Mouse (Mus musculus) spleen, postnatal 14 days (tissue): ENCODE data around the gene Ctsl.

ENCODE experiments used
- DNase-seq, 2 experiments: peaks; one replicate each; pipeline ENCODE4 v3.0.0; 2021 to 2022; ENCODE audit warnings: low spot score in 2 of 2

The Ctsl gene

DNA sequence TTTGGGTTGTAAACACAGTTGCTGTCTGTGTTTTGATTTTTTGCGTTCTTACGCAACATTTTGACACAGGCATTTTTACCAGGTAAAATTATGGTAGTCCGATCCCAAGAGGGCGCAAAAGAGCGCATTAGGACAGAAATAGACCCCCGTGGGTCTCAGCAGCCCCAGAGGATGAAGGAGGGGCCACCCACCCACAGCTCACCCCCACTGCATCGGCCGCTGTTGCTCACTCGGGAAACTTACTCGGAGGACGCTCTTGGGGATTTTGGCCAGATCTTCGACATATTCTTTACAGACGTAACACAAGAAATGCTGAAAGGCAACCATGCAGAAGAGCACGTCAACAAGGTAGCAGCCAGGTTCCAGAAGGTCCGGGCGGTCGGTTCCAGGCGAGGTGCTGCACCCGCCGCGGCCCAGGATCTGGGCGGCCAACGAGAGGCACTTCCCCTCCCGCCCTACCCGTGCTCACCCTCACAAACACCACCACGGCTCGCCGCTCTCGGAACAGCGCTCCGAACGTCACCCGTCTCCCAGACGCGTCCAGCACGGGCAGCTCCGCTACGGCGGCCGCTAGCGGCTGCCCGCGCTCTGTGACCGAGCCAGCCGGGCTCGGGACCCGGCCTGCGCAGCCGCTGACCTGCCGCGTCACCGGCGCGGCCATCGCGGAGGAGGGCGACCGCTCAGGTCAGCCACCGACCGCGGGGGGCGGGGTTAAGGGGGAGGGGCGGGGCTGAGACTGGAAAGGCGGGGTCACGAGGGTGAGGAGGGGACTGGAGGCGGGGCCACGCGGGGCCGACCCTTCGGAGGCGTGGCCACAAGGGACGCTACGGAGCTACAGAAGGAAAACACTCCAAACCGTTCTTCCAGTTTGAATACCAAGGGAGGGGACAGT, 58.4 kb downstream of the Ctsl start, which contains the start of gene Aaed1:
Gene Aaed1, minus strand, starts transcription at position 687 of the 892 bp plus-strand sequence.
- DNase-seq: peak; percentile 83 to 84

- DNase-seq: no peak
Observed at GRCm38 (mm10) chr13:64311266-64311665, 59.4 kb downstream of the Ctsl start.

- no peak for DNase-seq
Observed at GRCm38 (mm10) chr13:64310585-64310984, 60.1 kb downstream of the Ctsl start.

DNA sequence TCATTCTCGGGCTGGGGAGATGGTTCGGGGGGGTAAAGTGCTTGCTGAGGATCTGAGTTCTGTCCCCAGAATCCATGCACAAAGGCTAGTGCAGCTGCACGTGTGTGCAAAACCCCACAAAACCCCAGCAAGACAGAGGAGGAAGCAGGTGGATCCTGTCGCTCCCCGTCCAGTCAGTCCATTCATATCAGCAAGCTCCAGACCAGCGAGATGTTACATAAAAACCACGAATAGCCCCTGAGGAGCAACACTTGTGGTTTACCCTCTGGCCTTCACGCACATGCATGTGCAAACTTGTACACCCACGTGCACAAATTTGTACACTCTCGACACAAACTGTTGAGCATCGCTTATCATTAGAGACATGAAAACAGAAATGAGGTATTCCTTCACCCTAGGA, 60.8 kb downstream of the Ctsl start:
- no peak for DNase-seq
